Mouse (Mus musculus) neural tube, embryonic 11.5 days (tissue): ENCODE data around the gene Sestd1. TPM values are rescaled to one million over a fixed set of nuclear protein-coding genes. Genes with fewer than 3 reads are reported as not detected.

ENCODE experiments used
- ATAC-seq: fragments of 200-750 bp; cut with Nextera tagmentation; 2 replicates; pipeline ENCODE4 v1.8.0; 2017; ENCODE audit warnings: moderate number of reproducible peaks, mild to moderate bottlenecking, moderate TSS enrichment, moderate library complexity; ENCODE audit not compliant: insufficient read depth, low FRiP score, low TSS enrichment
- DNase-seq: peaks from one replicate; pipeline ENCODE4 v3.0.0-alpha.2; 2015; ENCODE audit warnings: low spot score
- H3K27ac ChIP-seq: fragments of 300-500 bp; sonication (generic); 2 replicates; pipeline ENCODE4 v1.5.1; 2014; ENCODE audit warnings: low read depth, mild to moderate bottlenecking, low read length
- H3K27me3 ChIP-seq: fragments of 300-500 bp; sonication (generic); 2 replicates; pipeline ENCODE4 v1.6.1; 2014; ENCODE audit warnings: mild to moderate bottlenecking, low read length, mixed read lengths; ENCODE audit not compliant: control insufficient read depth, insufficient read depth
- H3K36me3 ChIP-seq: fragments of 300-500 bp; sonication (generic); 2 replicates; pipeline ENCODE4 v1.6.1; 2014; ENCODE audit warnings: mild to moderate bottlenecking, low read length, moderate library complexity, mixed read lengths; ENCODE audit not compliant: control insufficient read depth, insufficient read depth
- H3K4me1 ChIP-seq: fragments of 300-500 bp; sonication (generic); 2 replicates; pipeline ENCODE4 v1.6.1; 2014; ENCODE audit warnings: low read length, mixed read lengths; ENCODE audit not compliant: control insufficient read depth, insufficient read depth
- H3K4me2 ChIP-seq: fragments of 300-500 bp; sonication (generic); 2 replicates; pipeline ENCODE4 v1.6.1; 2014; ENCODE audit warnings: low read depth, mild to moderate bottlenecking, moderate library complexity
- H3K4me3 ChIP-seq: fragments of 300-500 bp; sonication (generic); 2 replicates; pipeline ENCODE4 v1.5.1; 2014; ENCODE audit warnings: low read depth, low read length
- H3K9ac ChIP-seq: fragments of 300-500 bp; sonication (generic); 2 replicates; pipeline ENCODE4 v1.6.1; 2014; ENCODE audit warnings: mild to moderate bottlenecking, low read length
- H3K9me3 ChIP-seq: fragments of 300-500 bp; sonication (generic); 2 replicates; pipeline ENCODE4 v1.6.1; 2016; ENCODE audit warnings: low read length; ENCODE audit not compliant: control insufficient read depth
- WGBS: fragments of 180-500 bp; shearing (Covaris S2); extraction: QIAGEN DNeasy Blood & Tissue Kit; methylation state at CpG from one replicate; pipeline ENCODE4 v1.1.7; 2014; 5-methylcytosine and 5-hydroxymethylcytosine counted together
- polyA plus RNA-seq: library from polyadenylated mRNA; unstranded; fragments of >200 nt; fragmentation: Nextera tagmentation; extraction: Ambion mirVana; gene quantifications from 2 replicates; pipeline ENCODE4 v1.2.1, GENCODE M21; 2014

The Sestd1 gene
- polyA plus RNA-seq, 1 experiment from 2014 or later, result 31.3 TPM

DNA sequence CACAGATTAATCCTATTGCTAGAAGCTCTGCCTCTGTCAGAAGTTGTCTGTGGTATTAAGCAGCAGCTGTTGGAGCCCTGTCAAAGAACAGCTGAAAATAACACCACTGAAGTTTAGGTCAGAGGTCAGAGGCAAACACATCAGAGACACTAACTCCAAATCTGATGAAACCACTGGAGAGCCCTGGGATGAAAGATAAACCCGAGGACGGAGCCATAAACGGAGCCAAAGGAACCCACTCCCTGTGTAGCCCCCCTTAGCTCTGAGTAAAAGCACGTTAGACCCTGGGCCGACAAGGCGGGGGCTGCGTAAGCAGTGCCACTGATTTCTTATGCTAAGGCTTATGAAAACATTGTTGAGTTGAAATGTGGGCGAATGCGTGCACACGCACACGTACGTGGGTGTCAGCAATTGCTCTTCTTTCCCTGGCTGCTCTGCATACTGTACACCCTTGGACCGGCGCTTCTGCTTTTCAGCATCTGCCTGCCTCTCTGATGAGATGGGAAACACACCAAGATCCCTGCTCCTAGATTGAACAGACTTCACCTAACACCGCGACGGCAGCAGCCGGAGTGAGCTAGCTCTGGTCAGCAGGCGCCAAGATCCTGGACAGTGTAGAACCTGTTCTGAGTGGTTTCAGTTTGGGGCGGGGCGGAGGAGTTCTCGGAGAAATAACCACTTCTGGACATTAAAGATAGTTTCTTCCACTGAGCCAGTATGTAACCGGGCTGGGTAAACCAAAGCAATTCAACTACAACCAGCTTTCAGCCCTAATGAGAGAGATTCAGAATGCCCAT, 108.8 kb downstream of the Sestd1 start:
- Histone ChIP-seq H3K27ac (no peak overlapping the region), H3K4me1 (peaks cover 4% of the 10 kb centered on the region; the same call in 1 of the 2 replicates), H3K9me3 (no peaks in the 10 kb centered on the region), H3K9ac (no peak overlapping the region), H3K4me3 (no peak overlapping the region), H3K36me3 (no peaks in the 10 kb centered on the region), H3K27me3 (no peaks in the 10 kb centered on the region), H3K4me2 (no peak overlapping the region)
- DNase-seq (peak; percentile 42), ATAC-seq (no peak)
- WGBS, result 55% methylated on average over 23 of the region's 23 CpGs

DNA sequence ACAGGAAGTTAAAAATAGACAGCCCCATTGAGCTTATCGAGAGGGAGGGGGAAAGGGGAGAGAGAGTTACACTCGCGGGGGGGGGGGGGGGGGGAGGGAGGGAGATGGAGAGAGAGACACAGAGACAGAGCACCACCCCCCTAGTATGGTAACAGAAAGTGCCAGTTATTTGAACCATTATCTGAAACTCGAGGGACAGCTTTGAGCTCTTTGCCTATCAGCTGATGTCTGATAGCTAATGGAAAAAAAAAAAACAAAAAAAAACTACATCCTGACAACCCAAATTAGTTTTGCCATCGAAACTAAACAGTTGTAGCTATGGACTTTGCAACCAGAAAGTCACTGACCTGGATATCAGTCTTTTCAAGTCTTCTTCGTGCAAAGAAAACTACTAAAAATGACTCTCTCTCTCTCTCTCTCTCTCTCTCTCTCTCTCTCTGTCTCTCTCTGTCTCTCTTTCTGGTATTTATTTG, 109.7 kb downstream of the Sestd1 start, which contains the start of gene Ccdc141:
TSS of gene Ccdc141 (minus strand) at position 4 of the 473 bp plus-strand sequence.
- peak within 1 kb of the TSS; percentile 53 for H3K4me2 ChIP-seq
- WGBS, result 32% methylated on average over 3 of the region's 6 CpGs
- H3K4me1 ChIP-seq, result peaks cover 4% of the 10 kb centered on the region; the same call in 1 of the 2 replicates
- no peak for ATAC-seq
- peak within 1 kb of the TSS; percentile 45 for H3K9ac ChIP-seq
- H3K36me3 ChIP-seq, result no peaks in the 10 kb centered on the region
- peak within 1 kb of the TSS; percentile 32 for H3K4me3 ChIP-seq
- H3K27ac ChIP-seq, result 0 out of 2 replicates have a peak within 1 kb of the TSS, but pooled peaks have one; percentile 23
- no peak for DNase-seq
- H3K9me3 ChIP-seq, result no peaks in the 10 kb centered on the region
- no peaks in the 10 kb centered on the region for H3K27me3 ChIP-seq

GRCm38 (mm10) chr2:77169916-77170632, 110.3 kb downstream of the Sestd1 start:
- peak overlapping the region; percentile 53 for H3K4me2 ChIP-seq
- peak overlapping the region; percentile 32 for H3K4me3 ChIP-seq
- WGBS, result 8% methylated on average over 19 of the region's 21 CpGs
- no peaks in the 10 kb centered on the region for H3K36me3 ChIP-seq
- H3K9ac ChIP-seq, result peak overlapping the region; percentile 45
- DNase-seq, result peak; percentile 45
- ATAC-seq, result peak; percentile 50; the same call in 1 of the 2 replicates
- no peaks in the 10 kb centered on the region for H3K27me3 ChIP-seq
- H3K9me3 ChIP-seq, result no peaks in the 10 kb centered on the region
- H3K27ac ChIP-seq, result 0 out of 2 replicates have a peak overlapping the region, but pooled peaks have one; percentile 23
- peaks cover 4% of the 10 kb centered on the region; the same call in 1 of the 2 replicates for H3K4me1 ChIP-seq

DNA sequence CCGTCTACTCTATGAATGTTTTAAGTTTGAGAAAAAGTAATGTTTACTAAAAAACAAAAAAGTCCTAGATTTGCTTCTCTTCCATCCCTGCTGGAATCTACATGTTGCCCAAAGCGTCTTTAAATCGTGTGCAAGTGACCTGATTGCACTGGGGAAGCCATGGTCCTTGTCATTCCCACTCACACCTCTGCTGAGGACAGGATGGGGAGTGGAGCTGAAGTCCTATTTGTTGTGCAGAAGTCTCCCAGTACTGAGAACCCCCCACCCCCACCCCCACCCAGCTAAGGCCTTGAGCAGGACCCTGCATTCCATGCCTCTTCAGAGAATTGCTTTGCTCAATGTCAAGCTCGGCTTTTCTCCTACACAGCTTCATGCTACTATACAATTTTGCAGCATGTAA, 111.2 kb downstream of the Sestd1 start:
- H3K27me3 ChIP-seq, result no peaks in the 10 kb centered on the region
- H3K4me3 ChIP-seq, result no peak overlapping the region
- H3K4me1 ChIP-seq, result peaks cover 4% of the 10 kb centered on the region; the same call in 1 of the 2 replicates
- peak overlapping the region; percentile 6; the same call in 1 of the 2 replicates for H3K4me2 ChIP-seq
- no peak for DNase-seq
- no peak for ATAC-seq
- H3K9me3 ChIP-seq, result no peaks in the 10 kb centered on the region
- no peak overlapping the region for H3K9ac ChIP-seq
- no peaks in the 10 kb centered on the region for H3K36me3 ChIP-seq
- 85% methylated on average over 4 of the region's 4 CpGs for WGBS
- H3K27ac ChIP-seq, result no peak overlapping the region

DNA sequence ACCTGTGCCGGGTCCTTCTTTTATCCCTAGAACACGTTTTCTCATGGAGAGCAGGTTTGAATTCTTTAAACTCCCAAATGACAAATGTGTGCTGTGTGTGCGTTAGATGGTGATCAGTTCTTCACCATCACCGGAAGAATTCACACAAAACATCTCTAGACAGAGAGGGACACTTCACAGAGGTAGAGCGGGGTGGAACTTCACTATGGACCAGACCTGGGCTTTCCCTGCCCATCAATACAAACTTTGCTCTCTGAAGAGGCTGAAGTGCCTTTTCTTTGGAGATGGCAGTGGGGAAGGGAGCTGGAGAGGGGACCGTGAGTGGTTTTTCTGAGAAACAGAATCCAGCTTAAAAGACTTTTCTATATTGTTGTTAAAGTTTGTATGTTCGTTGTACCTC, 111.6 kb downstream of the Sestd1 start:
- no peaks in the 10 kb centered on the region for H3K27me3 ChIP-seq
- H3K9me3 ChIP-seq, result no peaks in the 10 kb centered on the region
- no peak overlapping the region for H3K27ac ChIP-seq
- DNase-seq, result no peak
- no peak overlapping the region for H3K4me2 ChIP-seq
- peaks cover 4% of the 10 kb centered on the region; the same call in 1 of the 2 replicates for H3K4me1 ChIP-seq
- no peak overlapping the region for H3K9ac ChIP-seq
- no peak for ATAC-seq
- H3K36me3 ChIP-seq, result no peaks in the 10 kb centered on the region
- 89% methylated on average over 7 of the region's 7 CpGs for WGBS
- H3K4me3 ChIP-seq, result no peak overlapping the region

- H3K27ac ChIP-seq, result no peak overlapping the region
- no peak for ATAC-seq
- 85% methylated on average over 13 of the region's 13 CpGs for WGBS
Observed at GRCm38 (mm10) chr2:77168081-77168685, 112.2 kb downstream of the Sestd1 start.

GRCm38 (mm10) chr2:77166366-77166765, 114.0 kb downstream of the Sestd1 start:
- H3K4me1 ChIP-seq, result no peaks in the 10 kb centered on the region
- no peak overlapping the region for H3K4me3 ChIP-seq
- H3K9ac ChIP-seq, result no peak overlapping the region
- 87% methylated on average over 4 of the region's 4 CpGs for WGBS
- H3K27me3 ChIP-seq, result no peaks in the 10 kb centered on the region
- no peak overlapping the region for H3K4me2 ChIP-seq
- no peaks in the 10 kb centered on the region for H3K36me3 ChIP-seq
- no peaks in the 10 kb centered on the region for H3K9me3 ChIP-seq
- no peak overlapping the region for H3K27ac ChIP-seq
- ATAC-seq (no peak), DNase-seq (no peak)

More at GRCm38 (mm10) chr2:77168081-77168685, 112.2 kb downstream of the Sestd1 start:
- H3K9me3 ChIP-seq, result no peaks in the 10 kb centered on the region
- no peak overlapping the region for H3K4me2 ChIP-seq
- no peaks in the 10 kb centered on the region for H3K36me3 ChIP-seq
- no peak overlapping the region for H3K4me3 ChIP-seq
- no peak overlapping the region for H3K9ac ChIP-seq
- H3K4me1 ChIP-seq, result peaks cover 4% of the 10 kb centered on the region; the same call in 1 of the 2 replicates
- DNase-seq, result no peak
- H3K27me3 ChIP-seq, result no peaks in the 10 kb centered on the region

DNA sequence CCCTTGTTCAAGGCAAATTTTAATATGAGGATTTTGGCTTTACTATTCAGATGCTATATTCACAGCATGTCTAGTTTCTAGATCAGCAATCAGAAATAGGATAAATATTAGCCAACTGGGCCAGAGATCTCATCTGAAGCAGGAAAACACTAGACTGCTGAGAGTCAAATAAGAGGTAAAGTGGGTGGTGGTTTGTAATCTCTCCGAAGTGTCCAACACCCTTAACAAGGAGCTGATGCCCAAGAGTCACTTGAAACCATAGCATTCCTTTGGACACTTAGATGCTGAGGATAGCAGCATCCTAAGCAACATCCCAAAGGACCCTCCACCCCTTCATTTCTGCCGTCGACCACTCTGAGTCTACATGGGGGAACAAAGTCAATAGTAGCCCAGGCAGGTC, 115.7 kb downstream of the Sestd1 start:
- DNase-seq (no peak), ATAC-seq (no peak)
- no peaks in the 10 kb centered on the region for H3K4me1 ChIP-seq
- H3K9me3 ChIP-seq, result no peaks in the 10 kb centered on the region
- H3K27ac ChIP-seq, result no peak overlapping the region
- H3K36me3 ChIP-seq, result no peaks in the 10 kb centered on the region
- 86% methylated on average over 3 of the region's 3 CpGs for WGBS
- H3K9ac ChIP-seq, result no peak overlapping the region
- H3K4me2 ChIP-seq, result no peak overlapping the region
- H3K4me3 ChIP-seq, result no peak overlapping the region
- no peaks in the 10 kb centered on the region for H3K27me3 ChIP-seq
